ENCODE assay signal across 9 mouse cellular contexts in the genomic region with DNA sequence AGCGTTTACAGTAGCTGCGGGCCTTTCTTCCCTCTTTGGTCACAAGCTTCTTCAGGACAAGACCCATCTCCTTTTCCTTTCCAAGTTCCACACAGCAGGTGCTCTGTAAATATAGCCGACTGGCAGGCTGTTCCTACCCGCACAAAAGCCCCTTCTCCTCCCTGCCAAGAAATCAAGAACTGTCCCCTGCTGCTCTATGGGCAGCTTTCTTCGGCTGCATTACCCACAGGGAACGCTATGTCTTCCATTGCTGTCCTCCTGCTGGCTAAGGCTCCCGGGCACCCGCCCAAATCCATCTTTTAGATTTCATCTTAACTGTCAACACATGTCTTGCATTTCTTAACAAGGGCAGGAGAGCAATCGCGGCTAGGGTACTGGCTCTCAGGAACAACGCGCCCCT. TPM values are rescaled to one million over a fixed set of nuclear protein-coding genes. Genes with fewer than 3 reads are reported as not detected.
A peak's percentile ranks its signal among the peaks of the same experiment; 100 is the strongest.
DNase-seq lines count a peak whose midpoint lies in the region; ATAC-seq lines count a peak whose summit lies in the region.
"Had no signal": no experiment of that assay in that cellular context is flagged by ENCODE, and none has a peak within 500 bp of the region (broad histone marks: within the 10 kb centered on the region; RNA-seq: fewer than 3 reads in every experiment).

No protein-coding gene starts in this region.

- no peak overlapping the region for H3K27ac ChIP-seq in kidney, embryonic 15.5 days

- H3K4me2 ChIP-seq in kidney, embryonic 15.5 days = no peak overlapping the region

- H3K9me3 ChIP-seq in kidney, embryonic 15.5 days (replicated peaks) = no peaks in the 10 kb centered on the region
- H3K9me3 ChIP-seq: megakaryocyte, embryonic 14.5 days had no signal

- H3K36me3 ChIP-seq in kidney, embryonic 15.5 days = no peaks in the 10 kb centered on the region

- no peak overlapping the region for H3K9ac ChIP-seq in kidney, embryonic 15.5 days

- no peak overlapping the region for H3K4me3 ChIP-seq in kidney, embryonic 15.5 days (replicated peaks)
- H3K4me3 ChIP-seq: megakaryocyte, embryonic 14.5 days had no signal

- peak; percentile 20 to 57 for DNase-seq in frontal cortex, postnatal 10 days (ENCODE audit: low spot score in 2 of 2)
- DNase-seq in frontal cortex, postnatal 25 days (ENCODE audit: low spot score in 2 of 2) = no peak
- peak; percentile 33 for DNase-seq in Muller cell, postnatal 12 days (ENCODE audit: inconsistent ontology term)
- DNase-seq in cerebellum, postnatal 10 days = peak; percentile 78 to 86
- DNase-seq in layer of hippocampus, adult 9-11 months = peak; percentile 51
- DNase-seq in MN1 (ENCODE audit: low spot score) = no peak

- 81% methylated on average over 12 of the region's 12 CpGs for WGBS in kidney, embryonic 15.5 days

- H3K27me3 ChIP-seq in kidney, embryonic 15.5 days = no peaks in the 10 kb centered on the region
- H3K27me3 ChIP-seq: megakaryocyte, embryonic 14.5 days had no signal

- no peak for ATAC-seq in inflammation-experienced regulatory T-cells, adult 6 months
- ATAC-seq in kidney, embryonic 15.5 days (replicated peaks; ENCODE audit: low FRiP score) = no peak

- no peaks in the 10 kb centered on the region for H3K4me1 ChIP-seq in kidney, embryonic 15.5 days
- H3K4me1 ChIP-seq: megakaryocyte, embryonic 14.5 days had no signal

RNA-seq across cellular contexts. Expression of a gene that starts 13.9 kb away (rescaled TPM):
- not detected for polyA plus RNA-seq in inflammation-experienced regulatory T-cells, adult 6 months (2017; shearing (Covaris generic))
- polyA plus RNA-seq in kidney, embryonic 15.5 days (2015; fragmentation: Nextera tagmentation; extraction: Ambion mirVana) = 8.4 and 17.8 TPM in 2 replicates

Comparison
In these comparisons a context has a peak if more than half of its experiments do, and no peak if none do; other contexts are left out.
1. DNase-seq: peak in frontal cortex, postnatal 10 days (2 of 2), Muller cell, postnatal 12 days (single experiment), cerebellum, postnatal 10 days (2 of 2) and layer of hippocampus, adult 9-11 months (single experiment); none in frontal cortex, postnatal 25 days (0 of 2) and MN1 (single experiment).